Mouse (Mus musculus): Measurements from ENCODE around the gene Mrpl19. TPM values are rescaled to one million over a fixed set of nuclear protein-coding genes. Genes with fewer than 3 reads are reported as not detected.

Gene Mrpl19
- 40.8 and 48.1 TPM in 2 replicates for polyA plus RNA-seq (2014; fragmentation: Nextera tagmentation; extraction: Ambion mirVana)

GRCm38 (mm10) chr6:81965296-81966067 is at the start of gene Mrpl19:
Mrpl19 (minus strand) TSS chr6:81965958.
- Histone ChIP-seq H3K27ac (ENCODE audit: low read depth) (no peak within 1 kb of the TSS), H3K9me3 (ENCODE audit: low read depth, low read length) (no peaks in the 10 kb centered on the region), H3K9ac (peak within 1 kb of the TSS; percentile 78), H3K27me3 (ENCODE audit: insufficient read depth, low read length) (no peaks in the 10 kb centered on the region), H3K4me3 (ENCODE audit: low read depth, low read length) (peak within 1 kb of the TSS; percentile 84), H3K36me3 (ENCODE audit: insufficient read depth) (peaks cover 33% of the 10 kb centered on the region), H3K4me1 (ENCODE audit: insufficient read depth) (no peaks in the 10 kb centered on the region), H3K4me2 (peak within 1 kb of the TSS; percentile 75)
- WGBS, result under 1% methylated on average over 44 of the region's 44 CpGs
- no peak for TF ChIP-seq CTCF (IDR thresholded peaks at IDR 0.05; ENCODE audit: low read depth)
- peak; percentile 99 for ATAC-seq (ENCODE audit: insufficient read depth)
- peak; percentile 96 for DNase-seq

- Histone ChIP-seq H3K4me3 (ENCODE audit: low read depth, low read length) (no peak overlapping the region), H3K9ac (no peak overlapping the region), H3K27ac (ENCODE audit: low read depth) (no peak overlapping the region), H3K9me3 (ENCODE audit: low read depth, low read length) (no peaks in the 10 kb centered on the region), H3K4me2 (no peak overlapping the region), H3K36me3 (ENCODE audit: insufficient read depth) (no peaks in the 10 kb centered on the region), H3K27me3 (ENCODE audit: insufficient read depth, low read length) (no peaks in the 10 kb centered on the region), H3K4me1 (ENCODE audit: insufficient read depth) (no peaks in the 10 kb centered on the region)
- ATAC-seq (ENCODE audit: insufficient read depth), result no peak
- no peak for TF ChIP-seq CTCF (IDR thresholded peaks at IDR 0.05; ENCODE audit: low read depth)
- no peak for DNase-seq
- 72% methylated on average over 1 of the region's 1 CpGs for WGBS
Observed at GRCm38 (mm10) chr6:82012392-82012791, 46.6 kb upstream of the Mrpl19 start.

DNA sequence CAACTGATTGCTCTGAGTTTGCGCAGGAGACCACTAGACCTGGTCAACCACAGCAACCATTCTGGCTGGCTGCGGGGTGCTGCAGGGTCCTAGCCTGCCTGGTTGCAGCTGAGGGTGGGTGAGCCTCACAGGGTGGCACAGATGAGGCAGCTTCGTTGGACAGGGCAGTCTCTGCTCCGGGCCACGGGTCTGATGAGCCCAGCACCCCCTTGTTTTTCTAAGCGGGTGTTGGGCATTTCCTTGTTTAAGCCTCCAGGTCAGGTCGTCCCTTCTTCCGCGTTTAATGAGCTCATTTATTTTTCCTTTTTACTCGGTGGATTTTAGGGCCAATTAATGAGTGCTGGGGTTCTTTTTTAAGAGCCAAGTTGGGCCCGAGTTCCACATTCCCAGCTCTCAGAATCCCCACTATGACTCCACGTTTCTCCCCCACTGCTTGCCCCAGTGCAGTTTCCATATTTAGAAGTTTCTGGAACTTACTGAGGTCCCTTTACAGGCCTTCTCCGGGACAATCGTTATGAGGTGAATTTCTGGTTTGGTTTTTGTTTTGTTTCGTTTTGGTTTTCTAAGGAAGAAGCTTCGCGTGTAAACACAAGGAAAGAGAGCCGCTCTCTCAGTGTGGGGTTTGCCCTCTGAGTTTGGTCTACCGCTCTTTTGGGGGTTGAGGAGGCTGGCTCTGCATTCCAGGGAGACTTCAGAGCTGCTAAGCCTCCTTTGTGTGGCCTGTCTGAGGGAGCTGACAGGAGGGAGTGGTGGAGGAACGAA is 24.5 kb upstream of the Mrpl19 start:
- Histone ChIP-seq H3K9me3 (ENCODE audit: low read depth, low read length) (no peaks in the 10 kb centered on the region), H3K27ac (ENCODE audit: low read depth) (peak overlapping the region; percentile 52; the same call in 1 of the 2 replicates), H3K27me3 (ENCODE audit: insufficient read depth, low read length) (no peaks in the 10 kb centered on the region), H3K4me3 (ENCODE audit: low read depth, low read length) (no peak overlapping the region), H3K36me3 (ENCODE audit: insufficient read depth) (no peaks in the 10 kb centered on the region), H3K9ac (no peak overlapping the region), H3K4me2 (0 out of 2 replicates have a peak overlapping the region, but pooled peaks have one; percentile 13), H3K4me1 (ENCODE audit: insufficient read depth) (no peaks in the 10 kb centered on the region; the same call in 1 of the 2 replicates)
- DNase-seq, result no peak
- TF ChIP-seq CTCF (IDR thresholded peaks at IDR 0.05; ENCODE audit: low read depth), result no peak
- 48% methylated on average over 20 of the region's 20 CpGs for WGBS
- no peak for ATAC-seq (ENCODE audit: insufficient read depth)

DNA sequence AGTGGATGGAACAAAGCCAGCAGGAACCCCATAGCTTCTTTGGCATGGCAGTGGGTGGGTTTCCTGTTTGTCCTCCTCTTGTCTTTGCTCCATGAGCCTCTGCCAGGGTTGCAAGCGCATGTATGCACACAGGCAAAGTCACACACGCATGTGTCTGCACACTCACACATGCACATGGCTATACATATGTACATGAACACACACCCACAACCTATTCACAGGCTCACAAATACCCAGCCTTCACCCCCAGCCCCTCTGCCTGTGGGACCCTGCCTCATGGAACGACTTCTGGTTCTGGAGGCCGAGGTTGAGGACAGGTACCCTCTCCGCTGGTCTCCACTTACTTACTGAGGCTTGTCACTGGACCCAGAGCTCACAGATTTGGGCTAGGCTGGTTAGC is 22.6 kb upstream of the Mrpl19 start:
- Histone ChIP-seq H3K9me3 (ENCODE audit: low read depth, low read length) (no peaks in the 10 kb centered on the region), H3K4me2 (no peak overlapping the region), H3K27ac (ENCODE audit: low read depth) (no peak overlapping the region), H3K4me1 (ENCODE audit: insufficient read depth) (no peaks in the 10 kb centered on the region; the same call in 1 of the 2 replicates), H3K27me3 (ENCODE audit: insufficient read depth, low read length) (no peaks in the 10 kb centered on the region), H3K4me3 (ENCODE audit: low read depth, low read length) (no peak overlapping the region), H3K9ac (no peak overlapping the region), H3K36me3 (ENCODE audit: insufficient read depth) (no peaks in the 10 kb centered on the region)
- TF ChIP-seq CTCF (IDR thresholded peaks at IDR 0.05; ENCODE audit: low read depth), result no peak
- 91% methylated on average over 5 of the region's 5 CpGs for WGBS
- ATAC-seq (ENCODE audit: insufficient read depth) (no peak), DNase-seq (no peak)

GRCm38 (mm10) chr6:81987580-81987979 is 21.8 kb upstream of the Mrpl19 start:
- Histone ChIP-seq H3K4me2 (no peak overlapping the region), H3K9ac (no peak overlapping the region), H3K9me3 (ENCODE audit: low read depth, low read length) (no peaks in the 10 kb centered on the region), H3K4me3 (ENCODE audit: low read depth, low read length) (no peak overlapping the region), H3K27ac (ENCODE audit: low read depth) (peak overlapping the region; percentile 60; the same call in 1 of the 2 replicates), H3K27me3 (ENCODE audit: insufficient read depth, low read length) (no peaks in the 10 kb centered on the region), H3K4me1 (ENCODE audit: insufficient read depth) (no peaks in the 10 kb centered on the region; the same call in 1 of the 2 replicates), H3K36me3 (ENCODE audit: insufficient read depth) (no peaks in the 10 kb centered on the region)
- TF ChIP-seq CTCF (IDR thresholded peaks at IDR 0.05; ENCODE audit: low read depth), result no peak
- DNase-seq (peak; percentile 20), ATAC-seq (ENCODE audit: insufficient read depth) (peak; percentile 4; the same call in 1 of the 2 replicates)
- 63% methylated on average over 3 of the region's 3 CpGs for WGBS

GRCm38 (mm10) chr6:81987010-81987409 is 21.3 kb upstream of the Mrpl19 start:
- Histone ChIP-seq H3K4me1 (ENCODE audit: insufficient read depth) (no peaks in the 10 kb centered on the region; the same call in 1 of the 2 replicates), H3K9me3 (ENCODE audit: low read depth, low read length) (no peaks in the 10 kb centered on the region), H3K4me2 (no peak overlapping the region), H3K9ac (no peak overlapping the region), H3K4me3 (ENCODE audit: low read depth, low read length) (no peak overlapping the region), H3K27ac (ENCODE audit: low read depth) (peak overlapping the region; percentile 60; the same call in 1 of the 2 replicates), H3K27me3 (ENCODE audit: insufficient read depth, low read length) (no peaks in the 10 kb centered on the region), H3K36me3 (ENCODE audit: insufficient read depth) (no peaks in the 10 kb centered on the region)
- WGBS, result 4% methylated on average over 9 of the region's 9 CpGs
- ATAC-seq (ENCODE audit: insufficient read depth), result peak; percentile 72
- DNase-seq, result peak; percentile 94
- peak; percentile 97 for TF ChIP-seq CTCF (IDR thresholded peaks at IDR 0.05; ENCODE audit: low read depth)

DNA sequence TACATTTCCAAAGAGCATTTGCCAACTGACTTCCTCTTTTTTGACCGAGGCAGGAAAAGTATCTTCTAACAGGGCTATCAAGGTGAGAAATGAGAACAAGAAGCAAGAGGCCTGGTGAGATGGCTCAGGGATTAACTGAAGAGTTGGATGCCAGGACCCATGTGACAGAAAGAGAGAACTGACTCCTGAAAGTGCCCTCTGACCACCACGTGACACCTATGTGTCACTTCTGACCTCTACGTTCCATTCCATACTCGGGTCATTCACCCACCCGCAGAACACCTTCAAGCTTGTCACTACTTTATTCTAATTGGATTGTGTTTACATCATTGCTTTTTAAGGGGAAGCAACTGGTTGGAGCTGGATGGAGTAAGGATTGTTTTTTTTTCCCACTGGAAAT is 20.8 kb upstream of the Mrpl19 start:
- ATAC-seq (ENCODE audit: insufficient read depth), result no peak; the same call in 1 of the 2 replicates
- no peaks in the 10 kb centered on the region for H3K27me3 ChIP-seq (ENCODE audit: insufficient read depth, low read length)
- 38% methylated on average over 5 of the region's 5 CpGs for WGBS
- H3K9me3 ChIP-seq (ENCODE audit: low read depth, low read length), result no peaks in the 10 kb centered on the region
- H3K36me3 ChIP-seq (ENCODE audit: insufficient read depth), result no peaks in the 10 kb centered on the region
- no peak overlapping the region for H3K27ac ChIP-seq (ENCODE audit: low read depth)
- no peak for TF ChIP-seq CTCF (IDR thresholded peaks at IDR 0.05; ENCODE audit: low read depth)
- H3K4me1 ChIP-seq (ENCODE audit: insufficient read depth), result no peaks in the 10 kb centered on the region; the same call in 1 of the 2 replicates
- H3K4me2 ChIP-seq, result no peak overlapping the region
- no peak overlapping the region for H3K9ac ChIP-seq
- H3K4me3 ChIP-seq (ENCODE audit: low read depth, low read length), result no peak overlapping the region
- DNase-seq, result peak; percentile 9

Measured in lung, embryonic 14.5 days (tissue).